Mouse (Mus musculus) R1 (cell line): Measurements from ENCODE around the gene Yrdc.
A peak's percentile ranks its signal among the peaks of the same experiment; 100 is the strongest.

ENCODE experiments used
- DNase-seq: peaks from one replicate; pipeline ENCODE4 v3.0.0-alpha.2; 2018; ENCODE audit warnings: low read depth, low spot score

Yrdc gene

GRCm38 (mm10) chr4:124850261-124850913, at the start of gene Yrdc:
Yrdc (plus strand) TSS chr4:124850679.
- DNase-seq: peak; percentile 94

- peak; percentile 95 for DNase-seq
Observed at GRCm38 (mm10) chr4:124801552-124802308, 48.7 kb upstream of the Yrdc start, which contains the start of gene Mtf1. Mtf1 (plus strand) TSS chr4:124802104.

DNA sequence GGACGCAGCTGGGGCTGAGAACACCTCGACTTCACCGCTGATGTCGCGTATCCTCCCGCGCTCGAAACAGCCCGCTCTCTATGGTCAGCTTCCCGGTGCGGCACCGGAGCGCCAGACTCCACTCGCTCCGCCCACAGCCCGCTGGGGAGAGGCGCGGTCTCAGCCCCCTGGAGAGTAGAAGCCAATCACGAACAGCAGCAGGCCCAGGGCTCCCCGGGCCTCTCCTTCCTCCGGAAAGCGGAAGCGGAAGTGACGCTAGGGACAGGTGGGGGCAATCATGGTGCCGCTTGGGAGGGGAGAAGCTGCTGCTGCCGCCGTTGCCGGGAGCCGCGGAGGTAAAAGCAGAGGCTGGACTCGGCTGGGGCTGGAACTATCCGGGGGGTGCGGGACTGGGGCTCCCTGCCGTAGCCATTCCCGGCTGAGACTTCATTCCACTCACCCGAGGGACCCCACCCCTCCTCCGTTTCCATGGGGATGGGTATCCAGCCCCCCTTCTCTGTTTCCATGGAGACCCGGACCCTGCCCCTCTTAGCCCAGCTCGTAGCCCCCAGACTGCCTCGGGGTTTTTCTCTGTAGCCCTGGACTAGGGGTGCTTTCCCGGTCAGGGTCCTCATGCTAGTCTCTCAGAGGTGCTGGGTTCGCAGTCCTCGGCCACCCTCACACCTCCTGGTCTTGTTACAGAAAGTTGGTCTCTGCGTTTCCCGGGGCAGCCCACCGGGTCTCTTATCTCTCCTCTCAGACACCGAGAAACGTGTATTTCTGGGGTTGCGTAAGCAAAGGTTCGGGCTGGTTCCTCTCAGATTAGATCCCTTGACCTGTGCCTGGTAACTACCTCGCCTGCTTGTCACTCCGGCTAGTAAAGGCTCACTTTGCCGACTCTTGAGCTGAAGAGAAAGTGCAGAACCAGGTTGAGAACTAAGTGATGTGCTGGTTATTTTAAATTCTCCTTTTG, 47.9 kb upstream of the Yrdc start:
- peak; percentile 98 for DNase-seq

DNA sequence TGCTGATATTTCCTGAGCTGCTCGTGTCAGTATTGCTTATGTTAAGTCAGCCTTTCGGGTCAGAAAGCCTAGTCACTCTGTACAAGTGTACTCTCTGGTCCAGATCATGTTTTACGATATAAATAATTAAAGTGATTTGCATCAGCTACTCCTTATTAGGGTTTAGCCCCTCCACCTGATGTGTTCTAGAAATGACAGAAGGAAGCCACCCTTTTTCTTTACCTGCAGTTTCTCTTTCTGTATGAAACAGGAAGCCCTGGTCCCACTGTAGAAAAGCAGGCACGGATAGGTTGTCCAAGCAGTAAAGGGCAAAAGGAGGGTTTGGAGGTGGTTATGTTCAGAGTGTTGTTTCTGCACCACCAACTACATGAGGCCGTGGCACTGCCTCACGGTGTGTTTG, 47.1 kb upstream of the Yrdc start:
- no peak for DNase-seq

GRCm38 (mm10) chr4:124808511-124808910, 42.0 kb upstream of the Yrdc start:
- no peak for DNase-seq

- no peak for DNase-seq
Observed at GRCm38 (mm10) chr4:124809136-124809883, 41.2 kb upstream of the Yrdc start.

GRCm38 (mm10) chr4:124810056-124810455, 40.4 kb upstream of the Yrdc start:
- DNase-seq: no peak

GRCm38 (mm10) chr4:124811347-124811975, 39.0 kb upstream of the Yrdc start:
- DNase-seq: peak; percentile 67

GRCm38 (mm10) chr4:124815901-124816300, 34.6 kb upstream of the Yrdc start:
- no peak for DNase-seq

DNA sequence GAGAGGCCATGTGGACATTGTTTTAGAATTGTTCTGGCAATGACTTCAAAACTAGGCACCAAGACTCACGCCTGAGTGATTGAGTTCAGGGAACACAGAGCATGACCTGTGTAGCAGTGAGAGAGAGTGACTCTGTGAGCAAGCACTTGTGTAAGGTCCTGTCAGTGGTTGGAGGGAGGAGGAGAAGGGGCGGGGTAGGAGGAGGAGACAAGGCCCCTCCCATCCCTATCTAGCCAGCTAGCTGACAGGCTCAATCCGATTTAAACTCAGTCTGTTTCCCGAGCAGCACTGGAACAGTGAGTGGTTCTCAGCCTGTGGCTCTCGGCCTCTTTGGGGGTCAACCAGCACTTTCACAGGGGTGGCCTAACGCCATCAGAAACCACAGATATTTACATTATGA, 32.7 kb upstream of the Yrdc start:
- peak; percentile 81 for DNase-seq

GRCm38 (mm10) chr4:124818832-124819231, 31.6 kb upstream of the Yrdc start:
- DNase-seq: peak; percentile 46

DNA sequence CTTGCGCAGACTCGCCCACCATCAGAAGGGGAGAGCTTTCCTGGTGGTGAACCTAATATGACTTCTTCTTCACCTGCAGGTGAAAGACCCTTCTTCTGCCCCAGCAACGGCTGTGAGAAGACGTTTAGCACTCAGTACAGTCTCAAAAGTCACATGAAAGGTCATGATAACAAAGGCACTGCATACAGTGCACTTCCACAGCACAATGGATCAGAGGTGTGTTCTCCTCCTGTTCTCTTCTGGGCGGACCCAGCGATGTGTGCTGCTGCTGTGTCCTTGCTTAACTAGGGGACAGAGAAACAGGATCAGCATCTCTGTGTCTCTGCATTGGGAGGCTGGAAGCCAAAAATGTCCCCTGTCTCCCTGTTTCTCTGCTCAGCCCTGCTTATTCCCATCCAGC, 25.5 kb upstream of the Yrdc start:
- DNase-seq: peak; percentile 92

GRCm38 (mm10) chr4:124825371-124825965, 25.0 kb upstream of the Yrdc start:
- peak; percentile 80 for DNase-seq

DNA sequence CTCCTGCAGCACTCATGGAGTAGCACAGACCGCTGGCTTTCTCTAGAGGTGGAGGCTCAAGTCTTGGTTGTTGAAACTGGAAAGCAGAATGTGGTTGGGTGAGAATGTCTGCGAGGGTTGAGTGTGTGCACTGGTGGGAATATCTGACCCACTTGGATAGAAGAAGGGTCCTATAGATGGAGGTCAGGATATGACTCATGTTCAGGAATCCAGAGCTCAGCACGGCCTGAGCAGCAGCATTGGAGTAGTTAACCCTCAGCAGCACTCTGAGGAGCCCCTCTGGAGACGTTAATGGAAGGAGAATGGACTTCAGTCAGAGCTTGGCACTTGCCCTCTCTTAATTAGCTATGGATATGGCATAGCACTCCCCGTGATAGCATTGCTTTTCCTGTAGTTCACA, 20.8 kb upstream of the Yrdc start:
- no peak for DNase-seq

- DNase-seq: peak; percentile 82
Observed at GRCm38 (mm10) chr4:124832796-124833195, 17.7 kb upstream of the Yrdc start.

DNA sequence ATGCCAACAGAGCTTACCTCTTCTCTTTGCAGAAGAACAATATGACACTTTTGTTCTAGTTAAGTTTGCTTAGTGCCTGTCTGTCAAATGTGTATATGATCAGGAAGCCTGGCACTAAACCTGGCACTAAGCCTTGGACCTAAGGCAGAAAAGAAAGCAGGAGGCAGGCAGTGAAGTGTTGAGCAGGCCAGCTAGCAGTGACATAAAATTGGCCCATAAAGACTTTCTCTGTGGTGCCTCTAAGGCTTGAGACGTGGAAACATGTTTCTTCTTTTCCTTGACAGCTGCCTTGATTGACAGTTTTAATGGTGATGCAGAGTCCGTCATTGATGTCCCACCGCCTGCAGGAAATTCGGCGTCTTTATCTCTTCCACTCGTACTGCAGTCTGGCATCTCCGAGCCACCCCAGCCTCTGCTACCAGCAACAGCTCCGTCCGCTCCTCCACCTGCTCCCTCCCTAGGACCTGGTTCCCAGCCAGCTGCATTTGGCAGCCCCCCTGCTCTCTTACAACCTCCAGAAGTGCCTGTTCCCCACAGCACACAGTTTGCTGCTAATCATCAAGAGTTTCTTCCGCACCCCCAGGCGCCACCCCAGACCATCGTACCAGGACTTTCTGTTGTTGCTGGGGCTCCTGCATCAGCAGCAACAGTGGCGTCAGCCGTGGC, 12.3 kb upstream of the Yrdc start:
- DNase-seq: no peak

- peak; percentile 64 for DNase-seq
Observed at GRCm38 (mm10) chr4:124840998-124841397, 9.5 kb upstream of the Yrdc start.

DNA sequence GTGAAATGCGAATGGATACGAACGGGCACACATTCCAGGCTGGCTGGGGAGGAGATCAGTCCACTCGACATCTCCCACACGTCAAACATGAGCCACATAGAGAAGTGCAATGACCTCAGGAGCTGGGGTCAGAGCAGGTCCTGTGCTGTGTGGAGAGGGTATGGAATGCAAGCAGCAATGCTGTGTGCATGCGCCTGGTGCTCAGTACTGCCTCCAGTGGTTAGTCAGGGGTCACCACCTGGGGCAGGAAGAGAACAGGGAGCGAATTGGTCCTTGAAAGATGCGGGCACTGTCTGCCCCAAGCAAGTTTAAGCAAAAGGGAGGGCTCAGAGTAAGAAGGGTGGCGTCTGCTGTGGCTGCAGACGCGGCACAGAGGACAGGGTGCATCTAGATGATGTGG, 7.0 kb upstream of the Yrdc start:
- peak; percentile 87 for DNase-seq

- DNase-seq: peak; percentile 86
Observed at GRCm38 (mm10) chr4:124847573-124847972, 2.9 kb upstream of the Yrdc start.
